Mouse (Mus musculus) heart, postnatal 0 days (tissue): Measurements from ENCODE around the gene Pdzk1. TPM values are rescaled to one million over a fixed set of nuclear protein-coding genes. Genes with fewer than 3 reads are reported as not detected.

Source experiments
- ATAC-seq: fragments of 200-750 bp; cut with Nextera tagmentation; 2 replicates; pipeline ENCODE4 v1.8.0; 2017; ENCODE audit warnings: low read depth, moderate number of reproducible peaks, moderate library complexity; ENCODE audit not compliant: insufficient read depth
- DNase-seq: peaks from one replicate; pipeline ENCODE4 v3.0.0-alpha.2; 2016; ENCODE audit warnings: low spot score
- H3K27ac ChIP-seq: fragments of 300-500 bp; sonication (generic); 2 replicates; pipeline ENCODE4 v1.5.1; 2014; ENCODE audit warnings: low read depth, mild to moderate bottlenecking
- H3K27me3 ChIP-seq: fragments of 300-500 bp; sonication (generic); 2 replicates; pipeline ENCODE4 v1.6.1; 2014; ENCODE audit warnings: low read length, mixed read lengths; ENCODE audit not compliant: control insufficient read depth, insufficient read depth
- H3K36me3 ChIP-seq: fragments of 300-500 bp; sonication (generic); replicated peaks from 2 replicates; pipeline ENCODE4 v1.6.1; 2014; ENCODE audit warnings: low read length, mixed read lengths; ENCODE audit not compliant: control insufficient read depth, insufficient read depth
- H3K4me1 ChIP-seq: fragments of 300-500 bp; sonication (generic); 2 replicates; pipeline ENCODE4 v1.6.1; 2014; ENCODE audit warnings: antibody characterized with exemption; ENCODE audit not compliant: control insufficient read depth, insufficient read depth
- H3K4me2 ChIP-seq: fragments of 300-500 bp; sonication (generic); 2 replicates; pipeline ENCODE4 v1.6.1; 2014; ENCODE audit warnings: low read depth, mild to moderate bottlenecking, low read length, moderate library complexity
- H3K4me3 ChIP-seq: fragments of 300-500 bp; sonication (generic); 2 replicates; pipeline ENCODE4 v1.5.1; 2014; ENCODE audit warnings: low read depth, low read length
- H3K9ac ChIP-seq: fragments of 300-500 bp; sonication (generic); replicated peaks from 2 replicates; pipeline ENCODE4 v1.6.1; 2014; ENCODE audit warnings: low read depth, low read length, mixed read lengths
- H3K9me3 ChIP-seq: fragments of 300-500 bp; sonication (generic); replicated peaks from 2 replicates; pipeline ENCODE4 v1.6.1; 2016; ENCODE audit warnings: low read length; ENCODE audit not compliant: control insufficient read depth
- CTCF ChIP-seq: IDR thresholded peaks from 2 replicates; pipeline ENCODE4 v1.5.1; 2016; ENCODE audit warnings: antibody characterized with exemption, control low read depth, low read depth
- EP300 ChIP-seq: IDR thresholded peaks from 2 replicates; pipeline ENCODE4 v1.6.1; 2016; ENCODE audit warnings: antibody characterized with exemption, low read depth
- WGBS: fragments of 180-500 bp; shearing (Covaris S2); extraction: QIAGEN DNeasy Blood & Tissue Kit; methylation state at CpG from one replicate; pipeline ENCODE4 v1.1.7; 2014; 5-methylcytosine and 5-hydroxymethylcytosine counted together
- polyA plus RNA-seq: library from polyadenylated mRNA; unstranded; fragments of >200 nt; fragmentation: Nextera tagmentation; extraction: Ambion mirVana; gene quantifications from 2 replicates; pipeline ENCODE4 v1.2.1, GENCODE M21; 2015
- total RNA-seq: library from RNA; depleted of rRNA; stranded (reverse); fragments of >200 nt; gene quantifications from 2 replicates; pipeline ENCODE4 v1.2.3, GENCODE M21; 2014; ENCODE audit warnings: low replicate concordance

The Pdzk1 gene
- total and polyA plus RNA-seq, 2 experiments from 2014 or later = 0.11 TPM; not detected in 1

DNA sequence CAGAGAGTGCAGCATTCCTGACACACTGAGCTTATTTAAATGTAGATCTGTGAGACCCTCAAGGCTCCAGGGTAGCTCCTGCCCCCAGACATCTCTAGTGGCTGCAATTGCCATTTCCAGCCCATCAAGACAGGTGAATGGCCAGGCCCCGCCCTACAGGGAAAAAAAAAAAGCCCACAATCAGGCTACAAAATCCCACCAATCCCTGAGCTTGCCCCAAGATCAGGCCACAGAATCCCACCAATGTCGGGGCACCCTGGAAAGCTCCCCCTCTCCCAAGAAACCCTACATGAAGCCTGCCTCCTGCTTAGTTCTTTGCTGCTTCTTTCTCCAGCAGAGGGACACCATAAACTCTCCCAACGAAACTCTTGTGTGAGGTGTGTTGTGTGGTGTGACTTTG lies 20.9 kb upstream of the Pdzk1 start:
- Histone ChIP-seq H3K9ac (no peak overlapping the region), H3K4me1 (0 out of 2 replicates have a peak, but pooled peaks cover under 1% of the 10 kb centered on the region), H3K4me2 (no peak overlapping the region), H3K4me3 (no peak overlapping the region), H3K9me3 (0 out of 2 replicates have a peak, but pooled peaks cover 3% of the 10 kb centered on the region), H3K27me3 (no peaks in the 10 kb centered on the region), H3K27ac (no peak overlapping the region), H3K36me3 (no peaks in the 10 kb centered on the region)
- no peak for ATAC-seq
- TF ChIP-seq CTCF = no peak
- no peak for TF ChIP-seq EP300
- WGBS = 80% methylated on average over 3 of the region's 3 CpGs
- no peak for DNase-seq

DNA sequence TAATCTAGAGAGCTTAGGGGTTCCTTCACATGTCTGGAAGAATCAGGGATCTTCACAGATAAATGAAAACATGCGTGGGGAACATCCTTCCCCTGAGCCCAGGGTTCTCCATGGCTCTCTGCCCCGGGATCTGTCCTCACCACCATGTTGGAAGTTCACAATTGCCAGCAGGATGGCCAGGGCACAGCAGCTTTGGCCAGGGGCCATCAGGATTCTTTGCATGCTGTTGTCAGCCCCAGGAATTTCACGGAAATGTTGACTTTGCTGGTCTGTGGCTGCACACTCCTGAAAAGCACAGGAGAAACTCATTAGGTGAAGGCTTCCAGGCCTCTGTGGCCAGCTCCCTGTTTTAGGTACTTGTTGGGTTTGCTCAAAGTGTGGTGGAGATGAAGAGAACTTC lies 20.4 kb upstream of the Pdzk1 start:
- WGBS = 34% methylated on average over 3 of the region's 3 CpGs
- Histone ChIP-seq H3K27me3 (no peaks in the 10 kb centered on the region), H3K36me3 (no peaks in the 10 kb centered on the region), H3K4me1 (peaks cover 6% of the 10 kb centered on the region; the same call in 1 of the 2 replicates), H3K9me3 (0 out of 2 replicates have a peak, but pooled peaks cover 3% of the 10 kb centered on the region), H3K4me2 (no peak overlapping the region), H3K4me3 (no peak overlapping the region), H3K27ac (no peak overlapping the region), H3K9ac (no peak overlapping the region)
- no peak for DNase-seq
- no peak for TF ChIP-seq CTCF
- no peak for TF ChIP-seq EP300
- ATAC-seq = no peak

DNA sequence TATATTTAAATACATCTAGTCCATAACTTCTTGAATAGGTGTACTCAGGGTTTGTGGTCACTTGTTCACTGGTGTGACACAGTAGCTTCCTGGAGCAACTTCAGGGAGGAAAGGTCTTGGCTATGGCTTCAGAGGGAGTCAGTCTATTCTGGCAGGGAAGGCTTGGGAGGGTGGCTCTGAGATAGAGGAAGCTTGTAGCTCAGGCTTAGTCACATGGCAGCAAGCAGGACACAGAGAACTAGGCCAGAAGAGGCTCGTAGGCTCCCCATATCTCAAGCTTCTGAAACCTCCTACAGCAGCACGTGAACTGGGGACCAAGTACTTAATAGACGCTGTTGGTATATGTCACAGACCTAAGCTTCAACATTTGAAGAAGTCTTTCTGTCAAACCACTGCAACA lies 17.9 kb upstream of the Pdzk1 start:
- no peaks in the 10 kb centered on the region for H3K9me3 ChIP-seq
- no peak overlapping the region for H3K4me2 ChIP-seq
- no peak for TF ChIP-seq EP300
- TF ChIP-seq CTCF = no peak
- H3K4me1 ChIP-seq = peaks cover 7% of the 10 kb centered on the region; the same call in 1 of the 2 replicates
- no peak overlapping the region for H3K4me3 ChIP-seq
- no peak overlapping the region for H3K27ac ChIP-seq
- H3K9ac ChIP-seq = no peak overlapping the region
- H3K36me3 ChIP-seq = no peaks in the 10 kb centered on the region
- 0 out of 2 replicates have a peak, but pooled peaks cover 5% of the 10 kb centered on the region for H3K27me3 ChIP-seq
- ATAC-seq = no peak
- WGBS = 60% methylated on average over 3 of the region's 3 CpGs
- no peak for DNase-seq

DNA sequence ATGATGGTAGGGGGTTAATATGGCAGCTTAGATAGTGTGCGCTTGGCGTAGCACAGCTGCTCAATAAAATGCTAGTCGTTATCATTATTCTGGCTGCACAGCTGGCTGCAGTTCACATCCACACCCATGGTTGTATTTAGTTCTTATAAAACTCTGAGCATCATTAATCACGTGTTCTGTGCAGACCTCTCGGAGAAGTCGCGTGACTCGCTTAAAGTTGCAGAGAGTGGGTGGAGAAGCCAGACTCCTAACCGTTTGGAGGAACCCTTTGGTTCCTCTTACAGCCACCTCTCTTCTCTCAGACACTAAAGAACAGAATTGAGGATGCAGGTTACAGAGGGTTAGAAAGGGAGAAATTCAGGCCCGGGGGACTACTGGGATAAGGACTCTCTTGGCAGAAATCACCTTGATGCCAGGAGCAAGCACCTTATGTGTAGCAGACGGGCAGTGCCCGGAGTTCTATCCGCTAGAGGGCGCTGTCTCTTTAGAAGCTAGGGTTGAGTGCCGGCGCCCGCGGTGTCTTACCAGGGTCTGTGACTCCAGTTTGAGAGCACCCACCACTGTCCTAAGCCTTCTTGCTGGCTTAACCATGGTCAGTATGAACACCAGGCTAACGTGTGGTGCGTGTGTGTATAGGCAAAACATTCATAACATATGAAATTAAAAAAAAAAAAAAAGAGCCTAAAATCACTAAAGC lies 16.5 kb upstream of the Pdzk1 start:
- peaks cover 7% of the 10 kb centered on the region; the same call in 1 of the 2 replicates for H3K4me1 ChIP-seq
- H3K27me3 ChIP-seq = 0 out of 2 replicates have a peak, but pooled peaks cover 5% of the 10 kb centered on the region
- H3K9ac ChIP-seq = no peak overlapping the region
- 36% methylated on average over 20 of the region's 20 CpGs for WGBS
- peak overlapping the region; percentile 21; the same call in 1 of the 2 replicates for H3K4me3 ChIP-seq
- H3K36me3 ChIP-seq = no peaks in the 10 kb centered on the region
- peak overlapping the region; percentile 53 for H3K4me2 ChIP-seq
- ATAC-seq (peak; percentile 75), DNase-seq (peak; percentile 60)
- peak; percentile 61 for TF ChIP-seq CTCF
- TF ChIP-seq EP300 = no peak
- no peaks in the 10 kb centered on the region for H3K9me3 ChIP-seq
- no peak overlapping the region for H3K27ac ChIP-seq

DNA sequence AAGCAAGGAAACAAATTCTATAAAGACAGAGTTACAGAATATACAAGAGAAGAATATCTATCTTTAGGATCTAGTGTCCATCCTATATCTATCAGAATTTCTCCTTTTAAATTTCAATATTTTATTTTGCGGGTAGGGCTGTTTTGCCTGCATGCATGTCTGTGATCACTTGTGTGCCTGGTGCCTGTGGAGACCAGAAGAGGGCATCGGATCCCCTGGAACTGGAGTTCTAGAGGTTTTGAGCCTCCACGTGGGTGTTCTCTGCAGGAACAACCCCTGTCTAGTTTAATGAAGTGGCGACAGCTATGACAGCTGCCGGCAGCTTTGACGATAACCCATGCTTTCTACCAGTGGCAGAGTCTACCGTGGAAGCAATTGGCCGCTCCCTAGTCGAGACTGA lies 16.0 kb upstream of the Pdzk1 start:
- ATAC-seq (peak; percentile 90), DNase-seq (peak; percentile 85)
- Histone ChIP-seq H3K4me3 (peak overlapping the region; percentile 21; the same call in 1 of the 2 replicates), H3K4me2 (peak overlapping the region; percentile 53), H3K27me3 (0 out of 2 replicates have a peak, but pooled peaks cover 5% of the 10 kb centered on the region), H3K4me1 (peaks cover 7% of the 10 kb centered on the region; the same call in 1 of the 2 replicates), H3K27ac (no peak overlapping the region), H3K9ac (no peak overlapping the region), H3K9me3 (no peaks in the 10 kb centered on the region), H3K36me3 (no peaks in the 10 kb centered on the region)
- WGBS = 5% methylated on average over 9 of the region's 9 CpGs
- TF ChIP-seq EP300 (no peak), CTCF (peak; percentile 59)
